Mouse (Mus musculus) CH12.LX (cell line): ENCODE measurements around the gene Pcmt1. TPM values are rescaled to one million over a fixed set of nuclear protein-coding genes. Genes with fewer than 3 reads are reported as not detected.

Experiments
- DNase-seq: peaks from one replicate; pipeline ENCODE4 v3.0.0-alpha.2; 2013; ENCODE audit errors: extremely low read depth
- H3K27ac ChIP-seq: 2 replicates; pipeline ENCODE4 v1.5.1; 2012; ENCODE audit warnings: low read depth, mild to moderate bottlenecking, control low read depth, moderate library complexity; ENCODE audit not compliant: insufficient read depth
- H3K27me3 ChIP-seq: replicated peaks from 2 replicates; pipeline ENCODE3; 2012; ENCODE audit warnings: inconsistent platforms
- H3K36me3 ChIP-seq, 2 experiments: replicated peaks in 1 of 2; 2 replicates each; pipeline versions ENCODE3 to v1.6.1; 2012; ENCODE audit warnings: inconsistent platforms in 1 of 2, low read length in 1 of 2, mild to moderate bottlenecking in 1 of 2, mixed read lengths in 1 of 2, moderate library complexity in 1 of 2; ENCODE audit not compliant: control insufficient read depth in 1 of 2, insufficient read depth in 1 of 2
- H3K4me1 ChIP-seq, 2 experiments: 2 replicates each; pipeline ENCODE4 v1.6.1; 2012; ENCODE audit warnings: inconsistent platforms in 1 of 2, moderate library complexity in 1 of 2; ENCODE audit not compliant: insufficient read depth in 2 of 2, control insufficient read depth in 1 of 2
- H3K4me2 ChIP-seq: 2 replicates; pipeline ENCODE4 v1.6.1; 2012; ENCODE audit warnings: low read depth, mild to moderate bottlenecking, control low read depth; ENCODE audit not compliant: poor library complexity, insufficient read depth, severe bottlenecking
- H3K4me3 ChIP-seq, 3 experiments: fragments of 150-350 bp in 1 of 3; sonication (generic) in 1 of 3; replicated peaks in 1 of 3; 2 replicates each; pipeline versions ENCODE3 to v1.5.1; 2011 to 2012; ENCODE audit warnings: low read depth in 2 of 3, low read length in 2 of 3, mild to moderate bottlenecking in 2 of 3, moderate library complexity in 2 of 3, control low read depth in 1 of 3, improper control_type of control experiment in 1 of 3, inconsistent platforms in 1 of 3, mixed read lengths in 1 of 3; ENCODE audit not compliant: poor library complexity in 1 of 3
- H3K79me2 ChIP-seq: replicated peaks from 2 replicates; pipeline ENCODE4 v1.6.1; 2012; ENCODE audit warnings: mild to moderate bottlenecking, moderate library complexity; ENCODE audit not compliant: control insufficient read depth, poor library complexity, insufficient read depth, severe bottlenecking; ENCODE audit errors: extremely low read depth
- H3K9ac ChIP-seq: 2 replicates; pipeline ENCODE4 v1.6.1; 2012; ENCODE audit warnings: low read depth, mild to moderate bottlenecking, control low read depth, moderate library complexity; ENCODE audit not compliant: insufficient read depth
- H3K9me3 ChIP-seq: replicated peaks from 2 replicates; pipeline ENCODE3; 2012; ENCODE audit warnings: low read length, inconsistent platforms, mixed read lengths
- BHLHE40 ChIP-seq: IDR thresholded peaks from 2 replicates; pipeline ENCODE4 v1.6.1; 2011; ENCODE audit warnings: mild to moderate bottlenecking, low read depth, low read length, improper control_type of control experiment
- CTCF ChIP-seq, 2 experiments: IDR thresholded peaks in 1 of 2; conservative IDR thresholded peaks in 1 of 2; 2 replicates each; pipeline ENCODE4 v1.5.1; 2011 to 2012; ENCODE audit warnings: low read depth in 2 of 2, low read length in 2 of 2, improper control_type of control experiment in 1 of 2, inconsistent platforms in 1 of 2, mild to moderate bottlenecking in 1 of 2, moderate library complexity in 1 of 2
- EP300 ChIP-seq: IDR thresholded peaks from 2 replicates; pipeline ENCODE4 v1.6.1; 2011; ENCODE audit warnings: low read length, improper control_type of control experiment
- GABPA ChIP-seq: IDR thresholded peaks from 2 replicates; pipeline ENCODE4 v1.6.1; 2012; ENCODE audit warnings: low read depth, low read length, improper control_type of control experiment, inconsistent platforms; ENCODE audit not compliant: insufficient replicate concordance
- KAT2A ChIP-seq: IDR thresholded peaks from 2 replicates; pipeline ENCODE4 v1.6.1; 2012; ENCODE audit warnings: low read length, improper control_type of control experiment, inconsistent platforms; ENCODE audit not compliant: insufficient replicate concordance
- MAZ ChIP-seq: IDR thresholded peaks from 2 replicates; pipeline ENCODE4 v1.6.1; 2012; ENCODE audit warnings: low read depth, mild to moderate bottlenecking, inconsistent platforms, low read length, improper control_type of control experiment, moderate library complexity
- MEF2A ChIP-seq: IDR thresholded peaks from 2 replicates; pipeline ENCODE4 v1.6.1; 2014; ENCODE audit warnings: low read depth, mild to moderate bottlenecking, inconsistent platforms, low read length, improper control_type of control experiment, borderline replicate concordance
- MXI1 ChIP-seq: IDR thresholded peaks from 2 replicates; pipeline ENCODE4 v1.6.1; 2011; ENCODE audit warnings: mild to moderate bottlenecking, low read depth, low read length, improper control_type of control experiment
- MYC ChIP-seq: IDR thresholded peaks from 2 replicates; pipeline ENCODE4 v1.6.1; 2011; ENCODE audit warnings: low read depth, mild to moderate bottlenecking, improper control_type of control experiment, low read length
- POLR2AphosphoS2 ChIP-seq: IDR thresholded peaks from 2 replicates; pipeline ENCODE4 v1.6.1; 2011; ENCODE audit warnings: low read depth, low read length, improper control_type of control experiment
- TCF12 ChIP-seq: IDR thresholded peaks from 2 replicates; pipeline ENCODE4 v1.6.1; 2014; ENCODE audit warnings: low read depth, mild to moderate bottlenecking, inconsistent platforms, low read length, improper control_type of control experiment
- USF1 ChIP-seq: IDR thresholded peaks from 2 replicates; pipeline ENCODE4 v1.6.1; 2014; ENCODE audit warnings: low read depth, mild to moderate bottlenecking, inconsistent platforms, low read length, improper control_type of control experiment
- ZMIZ1 ChIP-seq: IDR thresholded peaks from 2 replicates; pipeline ENCODE4 v1.6.1; 2012; ENCODE audit warnings: low read depth, mild to moderate bottlenecking, inconsistent platforms, low read length, improper control_type of control experiment
- dilution Hi-C: fragments of 300-500 bp; cut with MboI; formaldehyde crosslinking; loops from 2 replicates; pipeline ENCODE4 v1.14.3; 2020; ENCODE audit warnings: low sequenced_read_pairs; ENCODE audit not compliant: extremely low pct_unique_long_range_greater_than_20kb, extremely low pct_ligation_motif_present
- in situ Hi-C: fragments of 300-500 bp; cut with MboI; formaldehyde crosslinking; loops from 3 replicates; pipeline ENCODE4 v1.14.3; 2019; ENCODE audit warnings: low sequenced_read_pairs, low pct_ligation_motif_present, low pct_unique_long_range_greater_than_20kb, mixed read lengths
- polyA plus RNA-seq: library from polyadenylated mRNA; unstranded; fragments of >175 nt; gene quantifications from 2 replicates; pipeline ENCODE4 v1.2.1, GENCODE M21; 2012; ENCODE audit warnings: low read depth; ENCODE audit not compliant: insufficient read length
- total RNA-seq, 2 experiments: library from RNA; depleted of rRNA; stranded (reverse); fragments of 300-350 nt in 1 of 2; fragments of >200 nt in 1 of 2; gene quantifications; 2 replicates each; pipeline ENCODE4 v1.2.3; 2012 to 2014

Pcmt1 gene
- total and polyA plus RNA-seq, 3 experiments: 44.4 to 62.2 (median 56.5) TPM

DNA sequence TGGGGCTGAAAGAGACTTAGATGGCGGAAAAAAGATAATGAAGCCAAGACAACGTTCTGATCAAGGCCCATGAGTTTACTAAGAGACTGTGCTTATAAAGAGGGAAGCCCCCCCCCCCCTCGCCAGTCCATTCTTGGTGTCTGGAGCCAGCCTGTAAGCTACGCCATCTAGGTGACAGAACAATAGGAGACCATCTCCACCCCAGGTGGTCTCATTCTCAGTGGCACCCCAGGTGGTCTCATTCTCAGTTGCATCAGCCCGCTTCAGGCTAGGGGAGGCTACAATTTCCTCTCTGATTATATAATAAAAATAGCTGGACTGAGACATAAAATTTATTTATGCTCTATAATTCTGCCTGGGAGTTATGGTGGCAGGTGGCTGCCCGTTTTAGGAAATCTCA lies 69.3 kb downstream of the Pcmt1 start:
- dilution Hi-C loops (no loop called here), in situ Hi-C loops (no loop called here)
- Histone ChIP-seq H3K9ac (no peak overlapping the region), H3K4me1 (no peaks in the 10 kb centered on the region), H3K4me3 (no peak overlapping the region), H3K4me2 (no peak overlapping the region), H3K36me3 (peaks cover 5 to 25% of the 10 kb centered on the region in 2 experiments), H3K27me3 (no peaks in the 10 kb centered on the region), H3K79me2 (no peaks in the 10 kb centered on the region), H3K9me3 (no peaks in the 10 kb centered on the region), H3K27ac (no peak overlapping the region)
- no peak for TF ChIP-seq BHLHE40
- no peak for TF ChIP-seq MAZ
- TF ChIP-seq MXI1: no peak
- TF ChIP-seq CTCF (conservative IDR thresholded peaks at IDR 0.05 in 1 of 2, IDR thresholded peaks at IDR 0.05 in 1 of 2; ENCODE audit: low read depth in 2 of 2, low read length in 2 of 2): no peak
- no peak for TF ChIP-seq MYC
- TF ChIP-seq POLR2AphosphoS2: no peak
- no peak for TF ChIP-seq GABPA
- TF ChIP-seq ZMIZ1: no peak
- DNase-seq: no peak

DNA sequence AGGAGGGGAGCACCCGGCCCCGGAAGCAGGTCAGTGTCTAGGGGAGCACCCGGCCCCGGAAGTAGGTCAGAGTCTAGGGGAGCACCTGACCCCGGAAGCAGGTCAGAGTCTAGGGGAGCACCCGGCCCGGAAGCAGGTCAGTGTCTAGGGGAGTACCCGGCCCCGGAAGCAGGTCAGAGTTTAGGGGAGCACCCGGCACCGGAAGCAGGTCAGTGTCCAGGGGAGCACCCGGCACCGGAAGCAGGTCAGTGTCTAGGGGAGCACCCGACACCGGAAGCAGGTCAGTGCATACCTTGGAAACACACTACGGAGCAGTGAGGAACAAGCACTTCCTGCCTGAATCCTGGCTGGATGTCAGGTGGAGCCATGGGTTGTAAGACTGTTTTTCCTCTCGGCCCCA lies 72.3 kb downstream of the Pcmt1 start:
- Histone ChIP-seq H3K9me3 (no peaks in the 10 kb centered on the region), H3K4me3 (no peak overlapping the region), H3K36me3 (peaks cover 5 to 32% of the 10 kb centered on the region in 2 experiments), H3K27ac (no peak overlapping the region), H3K27me3 (no peaks in the 10 kb centered on the region), H3K9ac (no peak overlapping the region), H3K4me1 (no peaks in the 10 kb centered on the region), H3K4me2 (no peak overlapping the region), H3K79me2 (no peaks in the 10 kb centered on the region)
- in situ Hi-C loops: no loop called here
- TF ChIP-seq EP300 (no peak), MEF2A (no peak), TCF12 (no peak), USF1 (no peak), KAT2A (no peak)
- dilution Hi-C loops: no loop called here
- no peak for DNase-seq

DNA sequence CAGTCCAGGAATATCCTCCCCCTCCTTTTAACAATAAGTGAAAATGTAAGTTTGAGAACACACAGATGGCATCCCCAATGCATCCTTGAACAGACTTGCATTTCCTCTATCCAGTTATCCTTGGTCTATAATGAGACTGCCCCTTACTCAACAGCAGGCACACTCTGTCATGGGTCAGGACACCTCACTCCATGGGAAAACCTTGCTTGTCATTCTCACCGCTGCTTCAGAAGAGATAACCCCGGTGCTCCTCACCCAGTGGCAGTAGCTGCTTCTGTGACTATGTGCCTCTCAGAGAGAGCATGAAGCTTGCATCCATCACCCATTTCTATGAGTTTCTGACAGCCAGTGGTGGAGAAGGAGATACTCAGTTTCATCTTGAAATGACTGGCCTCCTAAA lies 74.5 kb downstream of the Pcmt1 start:
- Histone ChIP-seq H3K9me3 (no peaks in the 10 kb centered on the region), H3K4me2 (no peak overlapping the region)
- no peak for TF ChIP-seq POLR2AphosphoS2
- TF ChIP-seq, all 38 proteins: peak for 0
- dilution Hi-C loops: no loop called here
- Histone ChIP-seq H3K27me3 (no peaks in the 10 kb centered on the region), H3K4me3 (no peak overlapping the region), H3K27ac (no peak overlapping the region), H3K4me1 (no peaks in the 10 kb centered on the region), H3K36me3 (peaks cover 5 to 35% of the 10 kb centered on the region in 2 experiments), H3K79me2 (no peaks in the 10 kb centered on the region), H3K9ac (no peak overlapping the region)
- in situ Hi-C loops: no loop called here
- DNase-seq: no peak
